Mouse (Mus musculus): ENCODE measurements around the gene Arfgap3.
"Not testable (repeated sequence)": the region's sequence is repeated elsewhere in the genome, so short reads cannot be mapped to it uniquely, and the experiment has no call there.

The Arfgap3 gene

DNA sequence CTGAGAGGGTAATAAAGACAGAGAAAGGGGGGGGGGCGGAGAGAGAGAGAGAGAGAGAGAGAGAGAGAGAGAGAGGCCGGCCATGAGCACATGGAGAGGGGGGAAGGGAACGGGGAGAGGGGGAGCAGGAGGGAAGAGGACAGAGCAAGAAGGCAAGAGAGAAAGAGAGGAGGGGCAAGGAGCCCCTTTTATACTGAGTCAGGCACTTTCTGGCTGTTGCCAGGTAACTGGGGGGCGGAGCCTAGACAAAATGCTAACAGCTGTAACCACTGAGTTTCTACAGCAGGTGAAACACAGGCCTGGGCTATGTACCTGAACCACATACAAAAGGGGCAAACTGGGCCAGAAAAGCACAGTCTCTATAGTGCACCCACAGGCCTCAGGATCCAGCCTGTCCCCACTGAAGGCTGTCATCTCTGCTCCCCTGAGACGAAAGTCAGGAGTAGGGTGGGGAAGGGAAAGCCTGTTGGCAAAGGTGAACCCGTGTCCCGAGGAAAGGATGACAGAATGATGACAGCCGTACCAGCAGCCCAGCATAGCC, 53.2 kb downstream of the Arfgap3 start:
- in situ Hi-C loops (cut with MboI; ENCODE audit: unreplicated experiment in 2 of 2), result no loop called here

GRCm38 (mm10) chr15:83296050-83296449, 54.0 kb downstream of the Arfgap3 start:
- in situ Hi-C loops (cut with MboI; ENCODE audit: unreplicated experiment in 2 of 2), result no loop called here

DNA sequence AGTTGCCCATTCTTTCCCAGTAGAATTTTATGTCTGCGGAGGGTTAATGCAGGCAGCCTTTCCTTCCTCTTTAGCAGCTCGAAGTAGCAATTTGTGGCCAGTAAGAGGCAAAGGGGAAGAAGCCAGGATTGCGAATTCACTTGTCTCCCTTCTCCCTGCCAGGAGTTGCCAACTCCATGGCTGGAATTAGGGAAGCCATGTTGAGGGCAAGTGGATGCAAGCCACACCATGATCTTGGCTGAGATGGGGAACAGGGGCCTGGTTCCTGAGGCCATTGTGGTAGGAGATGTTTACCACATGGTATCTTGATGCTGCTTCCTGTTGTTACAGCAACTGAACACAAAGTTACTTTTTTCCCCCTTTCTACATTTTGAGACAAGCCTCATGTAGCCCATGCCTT, 55.1 kb downstream of the Arfgap3 start:
- in situ Hi-C loops (cut with MboI; ENCODE audit: unreplicated experiment in 2 of 2), result no loop called here

DNA sequence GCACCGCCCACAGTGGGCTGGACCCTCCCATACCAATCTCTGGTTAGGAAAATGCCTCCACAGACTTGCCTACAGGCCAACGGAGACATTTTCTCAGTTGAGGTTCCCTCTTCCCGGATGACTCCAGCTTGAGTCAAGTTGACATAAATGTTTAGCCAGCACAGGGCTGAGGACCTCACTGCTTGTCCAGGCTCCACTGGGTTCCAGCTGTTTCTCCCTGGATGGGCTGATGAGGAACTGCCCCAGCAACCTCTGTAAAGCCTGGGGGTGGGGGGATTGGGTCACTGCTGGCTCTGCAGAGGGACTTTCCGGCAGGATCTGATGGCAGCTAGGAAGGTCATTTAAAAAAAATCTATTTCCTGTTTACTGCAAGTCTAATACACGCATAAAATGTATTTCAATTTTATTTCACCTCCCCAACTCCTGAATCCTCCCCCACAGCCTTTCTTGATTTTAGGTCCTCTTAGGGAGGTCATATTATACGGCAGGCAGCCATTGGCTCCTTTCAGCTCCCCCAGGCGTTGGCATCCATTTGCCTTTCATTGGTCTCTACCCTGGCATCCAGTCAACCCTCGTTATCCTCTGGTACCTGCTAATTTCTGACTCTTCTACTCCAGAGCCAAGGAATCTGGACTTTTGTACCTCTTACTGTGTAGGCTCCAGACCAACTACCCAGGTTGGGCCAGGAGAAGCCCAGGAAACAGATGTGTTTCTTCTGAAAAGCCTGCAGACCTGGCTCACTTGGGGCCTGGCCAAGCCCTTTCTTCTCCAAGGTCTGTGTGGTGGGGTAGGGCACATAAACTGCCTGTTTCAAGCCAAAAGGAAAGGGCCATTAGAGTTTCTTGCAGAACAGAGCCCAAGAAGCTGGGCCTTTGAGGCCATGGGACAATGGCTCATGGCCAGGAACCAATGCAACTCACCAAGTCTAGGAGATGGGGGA, 56.1 kb downstream of the Arfgap3 start:
- in situ Hi-C loops (cut with MboI; ENCODE audit: unreplicated experiment in 2 of 2), result no loop called here

GRCm38 (mm10) chr15:83293144-83293543, 56.9 kb downstream of the Arfgap3 start:
- in situ Hi-C loops (cut with MboI; ENCODE audit: unreplicated experiment in 2 of 2), result no loop called here

GRCm38 (mm10) chr15:83292261-83293056, 57.6 kb downstream of the Arfgap3 start:
- in situ Hi-C loops (cut with MboI; ENCODE audit: unreplicated experiment in 2 of 2), result no loop called here

GRCm38 (mm10) chr15:83290899-83291298, 59.1 kb downstream of the Arfgap3 start:
- in situ Hi-C loops (cut with MboI; ENCODE audit: unreplicated experiment in 2 of 2), result no loop called here

DNA sequence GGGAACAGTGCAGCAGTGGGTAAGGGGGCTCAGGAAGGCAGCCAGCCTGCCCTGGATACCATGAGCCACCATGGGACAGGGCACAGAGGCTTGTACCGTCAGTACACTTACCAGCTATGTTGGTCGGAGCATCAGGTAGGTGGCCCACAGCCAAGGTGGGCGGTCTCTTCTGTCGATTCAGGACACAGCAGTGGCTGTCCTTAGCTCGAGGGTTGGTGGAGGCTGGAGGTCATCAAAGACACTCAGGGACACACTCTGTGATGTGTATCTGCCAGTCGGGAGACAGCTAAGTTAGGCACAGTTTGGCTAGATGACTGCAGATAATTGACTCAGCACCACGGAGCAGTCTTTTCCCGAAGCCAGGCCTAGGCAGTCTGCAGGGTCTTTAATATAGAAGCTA, 65.2 kb downstream of the Arfgap3 start:
- in situ Hi-C loops (cut with MboI; ENCODE audit: unreplicated experiment in 2 of 2), result no loop called here

- in situ Hi-C loops (cut with MboI; ENCODE audit: unreplicated experiment in 2 of 2), result no loop called here
These were observed 67.7 kb downstream of the Arfgap3 start for GRCm38 (mm10) chr15:83282397-83282796.

GRCm38 (mm10) chr15:83281303-83281702, 68.7 kb downstream of the Arfgap3 start:
- in situ Hi-C loops (cut with MboI; ENCODE audit: unreplicated experiment in 2 of 2), result no loop called here

DNA sequence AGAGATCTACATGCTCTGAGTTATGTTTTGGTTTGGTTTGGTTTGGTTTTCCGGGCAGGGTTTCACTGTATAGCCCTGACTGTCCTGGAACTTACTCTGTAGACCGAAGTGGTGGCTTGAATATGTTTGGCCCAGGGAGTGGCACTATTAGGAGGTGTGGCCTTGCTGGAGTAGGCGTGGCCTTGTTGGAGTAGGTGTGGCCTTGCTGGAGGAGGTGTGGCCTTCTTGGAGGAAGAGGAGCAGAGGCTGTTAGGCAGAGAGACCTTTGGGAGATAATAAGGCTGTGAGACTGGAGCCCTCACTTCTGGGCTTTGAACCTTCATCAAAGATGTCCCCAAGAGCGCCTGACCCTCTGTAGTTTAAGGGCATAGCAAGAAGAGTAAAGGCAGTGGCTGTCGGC, 71.5 kb downstream of the Arfgap3 start:
- in situ Hi-C loops (cut with MboI; ENCODE audit: unreplicated experiment in 2 of 2), result no loop called here

GRCm38 (mm10) chr15:83277451-83277850, 72.6 kb downstream of the Arfgap3 start:
- in situ Hi-C loops (cut with MboI; ENCODE audit: unreplicated experiment in 2 of 2), result no loop called here

DNA sequence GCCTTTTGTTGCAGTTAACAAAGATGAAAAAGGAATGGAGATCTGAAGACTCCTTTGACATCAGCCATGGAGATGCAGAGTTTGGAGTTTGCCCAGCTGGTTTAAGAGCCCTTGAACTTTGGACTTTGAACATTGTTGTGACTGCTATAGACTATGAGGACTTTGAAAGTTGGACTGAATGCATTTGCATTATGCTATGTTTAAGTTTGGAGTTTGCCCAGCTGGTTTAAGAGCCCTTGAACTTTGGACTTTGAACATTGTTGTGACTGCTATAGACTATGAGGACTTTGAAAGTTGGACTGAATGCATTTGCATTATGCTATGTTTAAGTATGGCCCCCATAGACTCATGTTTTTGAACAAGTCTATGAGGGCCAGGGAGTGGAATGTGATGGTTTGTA, 75.8 kb downstream of the Arfgap3 start:
- in situ Hi-C loops (cut with MboI; ENCODE audit: unreplicated experiment in 2 of 2), result not testable (repeated sequence)

DNA sequence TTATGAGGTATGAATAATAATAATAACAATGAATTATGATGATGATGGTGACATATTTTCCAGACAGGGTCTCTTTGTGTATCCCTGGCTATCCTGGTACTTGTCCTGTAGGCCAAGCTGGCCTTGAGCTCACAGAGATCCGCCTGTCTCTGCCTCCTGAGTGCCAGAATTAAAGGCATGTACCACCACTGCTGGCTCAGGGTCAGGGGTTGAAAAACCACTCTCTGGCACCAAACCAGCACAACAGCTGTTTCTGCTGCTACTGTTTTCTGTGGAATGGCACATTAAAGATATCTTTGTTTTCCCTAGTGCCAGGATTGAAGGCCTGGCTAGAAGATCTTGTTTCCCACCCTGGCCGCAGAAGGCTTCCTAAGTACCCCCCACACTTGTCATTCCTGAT, 77.0 kb downstream of the Arfgap3 start:
- in situ Hi-C loops (cut with MboI; ENCODE audit: unreplicated experiment in 2 of 2), result no loop called here

GRCm38 (mm10) chr15:83271221-83271620, 78.8 kb downstream of the Arfgap3 start:
- in situ Hi-C loops (cut with MboI; ENCODE audit: unreplicated experiment in 2 of 2), result not testable (repeated sequence)

DNA sequence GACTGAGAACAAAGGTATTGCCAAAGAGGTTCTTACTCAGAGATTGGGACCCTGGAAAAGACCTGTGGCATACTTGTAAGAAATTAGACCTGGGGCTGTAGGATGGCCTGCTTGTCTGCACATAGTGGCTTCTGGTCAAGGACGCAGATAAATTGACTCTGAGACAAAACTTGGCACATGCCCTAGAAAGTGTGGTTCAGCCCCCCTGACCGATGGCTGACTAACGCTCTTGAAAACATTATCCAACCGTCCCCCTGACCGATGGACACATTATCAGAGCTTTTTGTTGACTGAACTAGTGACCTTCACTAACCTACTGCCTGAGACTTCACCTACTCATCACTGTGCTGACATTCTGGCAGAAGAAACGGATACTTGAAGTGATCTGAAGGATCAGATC, 80.1 kb downstream of the Arfgap3 start:
- in situ Hi-C loops (cut with MboI; ENCODE audit: unreplicated experiment in 2 of 2), result not testable (repeated sequence)

DNA sequence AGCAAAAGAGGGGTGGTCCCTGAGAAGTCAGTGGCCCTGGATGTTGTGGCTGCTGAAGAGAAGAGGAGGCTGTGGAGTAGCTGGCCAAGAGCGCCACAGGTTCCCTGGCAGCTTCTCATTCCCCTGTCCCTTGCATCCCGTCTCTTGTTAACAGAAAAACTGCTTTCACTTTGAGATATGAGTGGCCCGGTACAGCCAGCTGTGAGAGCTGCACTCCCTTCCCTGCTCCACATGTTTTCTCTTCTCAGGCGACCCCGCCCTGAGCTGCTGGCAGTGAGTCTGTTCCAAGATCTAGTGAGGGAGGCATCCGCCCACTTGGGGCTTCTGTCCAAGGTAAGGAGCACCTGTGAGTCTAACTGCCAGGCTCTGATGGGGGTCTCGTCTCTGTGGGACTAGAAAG, 81.6 kb downstream of the Arfgap3 start:
- in situ Hi-C loops (cut with MboI; ENCODE audit: unreplicated experiment in 2 of 2), result not testable (repeated sequence)

DNA sequence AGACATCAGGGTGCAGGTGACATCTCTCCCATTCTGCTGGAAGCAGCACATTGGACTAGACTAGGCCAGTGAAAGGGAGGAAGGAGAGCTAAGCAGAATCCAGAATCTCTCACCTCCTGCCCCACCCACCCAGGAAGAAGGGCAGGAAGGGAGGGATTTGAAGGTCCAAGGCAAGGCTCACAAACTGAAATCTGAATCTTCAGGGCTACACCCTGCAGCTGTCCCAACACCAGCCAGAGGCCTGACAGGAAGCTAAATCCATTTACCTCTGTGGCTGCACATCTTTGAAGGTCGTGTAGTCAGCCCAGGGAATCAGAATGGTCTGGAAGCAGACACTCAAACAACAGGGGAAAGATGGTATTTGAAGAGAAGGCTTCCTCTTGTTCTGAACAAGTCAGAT, 84.8 kb downstream of the Arfgap3 start:
- in situ Hi-C loops (cut with MboI; ENCODE audit: unreplicated experiment in 2 of 2), result no loop called here

- in situ Hi-C loops (cut with MboI; ENCODE audit: unreplicated experiment in 2 of 2), result no loop called here
These were observed 86.6 kb downstream of the Arfgap3 start for GRCm38 (mm10) chr15:83263405-83263804.

- in situ Hi-C loops (cut with MboI; ENCODE audit: unreplicated experiment in 2 of 2), result no loop called here
These were observed 92.1 kb downstream of the Arfgap3 start for GRCm38 (mm10) chr15:83257906-83258305.

- in situ Hi-C loops (cut with MboI; ENCODE audit: unreplicated experiment in 2 of 2), result no loop called here
These were observed 93.6 kb downstream of the Arfgap3 start for GRCm38 (mm10) chr15:83256491-83256890.

All from v-Abl transformed pro-B cells (cell line).